Mouse (Mus musculus): ENCODE results near the gene Syce1l. TPM values are rescaled to one million over a fixed set of nuclear protein-coding genes. Genes with fewer than 3 reads are reported as not detected.

Gene Syce1l
- total and polyA plus RNA-seq, 3 experiments = 0.94 to 1.9 (median 1.4) TPM

DNA sequence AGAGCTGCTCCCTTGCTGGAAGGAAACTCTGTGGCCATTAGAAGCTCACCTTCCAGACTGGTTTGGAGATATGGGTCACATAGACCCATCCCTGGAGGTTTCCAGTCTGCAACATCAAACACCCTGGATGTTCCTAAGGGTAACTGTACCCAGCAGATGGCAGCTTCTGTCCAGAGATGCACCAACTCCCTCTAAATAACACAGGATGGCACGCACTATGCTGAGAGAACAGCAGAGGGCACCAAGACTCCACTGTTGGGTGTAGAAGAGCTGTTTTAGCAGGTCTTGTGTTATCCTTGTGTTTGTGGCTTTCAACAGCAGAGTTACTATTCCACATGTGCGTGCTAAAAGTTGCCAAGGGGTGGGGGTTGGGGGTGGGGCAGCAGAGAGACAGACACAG lies 21.5 kb downstream of the Syce1l start:
- H3K4me2 ChIP-seq (ENCODE audit: insufficient read depth, low read depth, poor library complexity, severe bottlenecking) = no peak overlapping the region
- no peaks in the 10 kb centered on the region for H3K79me2 ChIP-seq (replicated peaks; ENCODE audit: control insufficient read depth, extremely low read depth, insufficient read depth, poor library complexity, severe bottlenecking)
- in situ Hi-C loops (cut with MboI; ENCODE audit: low pct_ligation_motif_present, low pct_unique_long_range_greater_than_20kb, low sequenced_read_pairs) = loop anchor here (10.0 to 25.0 kb wide), 2 partner anchors 320 to 773 kb away; partner anchors contain the start of gene Wwox
- dilution Hi-C loops (cut with MboI; ENCODE audit: extremely low pct_ligation_motif_present, extremely low pct_unique_long_range_greater_than_20kb, low sequenced_read_pairs) = no loop called here
- no peaks in the 10 kb centered on the region for H3K27me3 ChIP-seq (replicated peaks)
- peaks cover 2 to 16% of the 10 kb centered on the region in 2 experiments; a peak in 2 of 4 replicates for H3K4me1 ChIP-seq (ENCODE audit: control insufficient read depth in 1 of 2, insufficient read depth in 2 of 2)
- no peak overlapping the region for H3K27ac ChIP-seq (ENCODE audit: insufficient read depth, low read depth)
- H3K9me3 ChIP-seq (replicated peaks; ENCODE audit: low read length) = no peaks in the 10 kb centered on the region
- TF ChIP-seq NELFE (IDR thresholded peaks at IDR 0.05; ENCODE audit: low read depth, low read length) (no peak; the same call in 1 of the 2 replicates), ZC3H11A (IDR thresholded peaks at IDR 0.05; ENCODE audit: low read depth, low read length) (peak; percentile 74), CHD1 (IDR thresholded peaks at IDR 0.05; ENCODE audit: low read depth, low read length) (no peak), MEF2A (IDR thresholded peaks at IDR 0.05; ENCODE audit: borderline replicate concordance, low read depth, low read length) (peak; percentile 35; the same call in 1 of the 2 replicates), IRF4 (IDR thresholded peaks at IDR 0.05; ENCODE audit: low read depth, low read length) (no peak), MAZ (IDR thresholded peaks at IDR 0.05; ENCODE audit: low read depth, low read length) (no peak), JUN (IDR thresholded peaks at IDR 0.05; ENCODE audit: insufficient read depth, low read depth, low read length) (no peak), TCF12 (IDR thresholded peaks at IDR 0.05; ENCODE audit: low read depth, low read length) (0 out of 2 replicates have a peak, but pooled peaks have one; percentile 26), MYC (IDR thresholded peaks at IDR 0.05; ENCODE audit: low read depth, low read length) (no peak), TBP (conservative IDR thresholded peaks at IDR 0.05; ENCODE audit: low read depth, low read length) (no peak), PAX5 (IDR thresholded peaks at IDR 0.05; ENCODE audit: low read length) (no peak), MAFK (IDR thresholded peaks at IDR 0.05; ENCODE audit: insufficient replicate concordance, low read length) (no peak), POLR2AphosphoS2 (IDR thresholded peaks at IDR 0.05; ENCODE audit: low read depth, low read length) (no peak), CTCF (conservative IDR thresholded peaks at IDR 0.05 in 1 of 2, IDR thresholded peaks at IDR 0.05 in 1 of 2; ENCODE audit: low read depth in 2 of 2, low read length in 2 of 2) (peak; percentile 76 to 99), RAD21 (IDR thresholded peaks at IDR 0.05; ENCODE audit: low read depth, low read length) (peak; percentile 96), SMC3 (IDR thresholded peaks at IDR 0.05; ENCODE audit: low read depth, low read length) (peak; percentile 94), ZKSCAN1 (IDR thresholded peaks at IDR 0.05; ENCODE audit: borderline replicate concordance, low read depth, low read length) (no peak), MAX (IDR thresholded peaks at IDR 0.05; ENCODE audit: low read length) (no peak), USF1 (IDR thresholded peaks at IDR 0.05; ENCODE audit: low read depth, low read length) (no peak), USF2 (conservative IDR thresholded peaks at IDR 0.05; ENCODE audit: low read depth, low read length) (no peak), KAT2A (IDR thresholded peaks at IDR 0.05; ENCODE audit: insufficient replicate concordance, low read length) (no peak), POLR2A (IDR thresholded peaks at IDR 0.05; ENCODE audit: low read depth, low read length) (no peak), ZMIZ1 (IDR thresholded peaks at IDR 0.05; ENCODE audit: low read depth, low read length) (no peak), EP300 (IDR thresholded peaks at IDR 0.05; ENCODE audit: low read length) (no peak), HCFC1 (IDR thresholded peaks at IDR 0.05; ENCODE audit: low read depth, low read length) (no peak), CHD2 (IDR thresholded peaks at IDR 0.05; ENCODE audit: low read length) (no peak), ZNF384 (IDR thresholded peaks at IDR 0.05; ENCODE audit: low read depth, low read length) (no peak), E2F4 (IDR thresholded peaks at IDR 0.05; ENCODE audit: insufficient replicate concordance, low read depth, low read length) (no peak), RCOR1 (conservative IDR thresholded peaks at IDR 0.05; ENCODE audit: low read depth, low read length) (no peak), ELF1 (IDR thresholded peaks at IDR 0.05; ENCODE audit: low read depth, low read length) (no peak), ETS1 (conservative IDR thresholded peaks at IDR 0.05; ENCODE audit: low read depth, low read length) (no peak), MXI1 (IDR thresholded peaks at IDR 0.05; ENCODE audit: low read depth, low read length) (no peak), NRF1 (IDR thresholded peaks at IDR 0.05; ENCODE audit: low read depth, low read length) (no peak), JUND (conservative IDR thresholded peaks at IDR 0.05; ENCODE audit: low read depth, low read length) (no peak), UBTF (IDR thresholded peaks at IDR 0.05; ENCODE audit: low read depth, low read length) (no peak), SIN3A (IDR thresholded peaks at IDR 0.05; ENCODE audit: low read length) (no peak), BHLHE40 (IDR thresholded peaks at IDR 0.05; ENCODE audit: low read depth, low read length) (no peak), GABPA (IDR thresholded peaks at IDR 0.05; ENCODE audit: insufficient replicate concordance, low read depth, low read length) (no peak)
- H3K9ac ChIP-seq (ENCODE audit: insufficient read depth, low read depth) = no peak overlapping the region
- H3K4me3 ChIP-seq (replicated peaks in 1 of 3; ENCODE audit: low read depth in 2 of 3, low read length in 2 of 3, poor library complexity in 1 of 3) = no peak overlapping the region
- DNase-seq (ENCODE audit: extremely low read depth) = peak; percentile 73
- H3K36me3 ChIP-seq (replicated peaks in 1 of 2; ENCODE audit: control insufficient read depth in 1 of 2, insufficient read depth in 1 of 2, low read length in 1 of 2) = peaks cover 0 to 2% of the 10 kb centered on the region in 2 experiments

Measured in CH12.LX (cell line).